Mouse (Mus musculus): ENCODE results near the gene Gp1ba.

Gp1ba gene

DNA sequence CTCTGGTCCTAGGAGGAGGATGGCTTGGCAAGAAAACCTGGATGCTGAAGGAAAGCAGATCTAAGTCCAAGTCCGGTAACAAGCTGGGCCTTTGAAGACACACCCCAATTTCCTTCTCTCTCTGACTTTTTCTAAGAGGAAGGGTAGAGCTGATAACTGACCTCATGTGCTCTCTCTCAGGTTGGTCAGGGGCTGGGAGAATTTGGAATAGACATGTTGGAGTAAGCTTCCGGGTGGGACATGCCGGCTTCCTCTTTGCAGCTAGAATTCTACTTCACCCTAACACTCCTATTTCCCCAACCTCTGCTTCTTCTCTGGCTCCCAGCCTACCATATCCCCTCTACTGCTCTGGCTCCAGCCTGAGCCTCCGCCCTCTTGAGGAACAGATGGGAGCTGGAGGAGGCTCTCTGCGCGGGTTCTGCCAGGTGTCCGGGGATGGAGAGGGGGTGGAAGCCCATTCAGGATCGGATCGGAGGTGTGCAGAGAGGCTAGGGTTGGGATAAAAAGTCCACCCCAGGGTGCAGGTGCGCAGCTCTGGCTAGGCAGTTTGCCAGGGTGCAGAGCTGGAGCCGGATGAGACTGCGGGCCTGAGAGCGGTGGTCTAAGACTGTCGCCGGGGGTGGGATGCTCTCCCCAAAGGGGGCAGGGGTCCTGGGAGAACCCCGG, 48.1 kb downstream of the Gp1ba start:
- ChIA-PET CTCF (interaction anchor here in 3 of 4 experiments (0.5 to 2.7 kb wide), 20 partner anchors 9 to 652 kb away, joined by 3 to 19 read pairs (median 4); partner anchors contain the start of genes Rnf167 (in 2 of the 3), Slc25a11 (in 2 of the 3), Spag7 (in 2 of the 3) and Inca1 (in 1 of the 3)), POLR2A (interaction anchor here (0.6 to 5.4 kb wide), 30 partner anchors 10 to 487 kb away, joined by 3 to 56 read pairs (median 4); partner anchors contain the start of genes Inca1 (in 3 of the 4), Kif1c (in 3 of the 4), Spag7 (in 3 of the 4) and Rnf167 (in 2 of the 4))

- CTCF ChIA-PET = interaction anchor here (0.5 to 2.7 kb wide), 21 partner anchors 9 to 614 kb away, joined by 3 to 19 read pairs (median 5); partner anchors contain the start of genes Rnf167 (in 2 of the 4), Slc25a11 (in 2 of the 4), Spag7 (in 2 of the 4) and Inca1 (in 1 of the 4)
- POLR2A ChIA-PET = interaction anchor here (0.5 to 5.4 kb wide), 32 partner anchors 8 to 488 kb away, joined by 3 to 56 read pairs (median 4); partner anchors contain the start of genes Inca1 (in 3 of the 4), Kif1c (in 3 of the 4), Rnf167 (in 2 of the 4) and Slc25a11 (in 2 of the 4)
These were observed 48.8 kb downstream of the Gp1ba start, which contains the start of gene Camta2 for GRCm38 (mm10) chr11:70687601-70688199. Camta2 (minus strand) TSS chr11:70688105.

- CTCF ChIA-PET = interaction anchor here (0.5 to 2.7 kb wide), 9 partner anchors 9 to 1534 kb away, joined by 3 to 8 read pairs (median 5); partner anchors contain the start of genes Inca1 (in 1 of the 4) and Kif1c (in 1 of the 4)
- POLR2A ChIA-PET = interaction anchor here in 3 of 4 experiments (0.5 to 5.4 kb wide), 18 partner anchors 8 to 488 kb away, joined by 3 to 56 read pairs (median 5); partner anchors contain the start of genes Inca1 (in 2 of the 3), Kif1c (in 2 of the 3), Rnf167 (in 2 of the 3) and Slc25a11 (in 2 of the 3)
These were observed 49.5 kb downstream of the Gp1ba start for GRCm38 (mm10) chr11:70688372-70688771.

- ChIA-PET CTCF (no interaction called here), POLR2A (interaction anchor here in 3 of 4 experiments (0.5 to 5.4 kb wide), 10 partner anchors 9 to 43 kb away, joined by 3 to 56 read pairs (median 4); partner anchors contain the start of genes Spag7 (in 2 of the 3), Inca1 (in 1 of the 3), Kif1c (in 1 of the 3) and Rnf167 (in 1 of the 3))
These were observed 50.7 kb downstream of the Gp1ba start for GRCm38 (mm10) chr11:70689578-70689977.

Data from embryonic stem cell, embryonic (primary cell).